Mouse (Mus musculus) left cerebral cortex, adult 6 months (tissue): ENCODE results near the gene Sptssa. TPM values are rescaled to one million over a fixed set of nuclear protein-coding genes. Genes with fewer than 3 reads are reported as not detected.

Experiments
- long read RNA-seq, 2 experiments: library from polyadenylated mRNA; unstranded; transcript quantifications; one replicate each; pipeline ENCODE4 v2.0.0; 2019 to 2020
- polyA plus RNA-seq: library from polyadenylated mRNA; unstranded; fragments of <200 nt; fragmentation: Nextera tagmentation; gene quantifications from 2 replicates; pipeline ENCODE4 v1.2.3, GENCODE M21; 2021

Gene Sptssa
- polyA plus RNA-seq: 71.7 and 86.8 TPM in 2 replicates
- long read RNA-seq, experiment 1, transcript Sptssa-201 (2 exons, 1,346 nt): major isoform, 347 of 349 reads
- long read RNA-seq, experiment 1, partial matches to known transcripts: 0 of 349 reads
- long read RNA-seq, experiment 1, other reads (novel, unspliced or antisense): 2 of 349 reads
- long read RNA-seq, experiment 2, transcript Sptssa-201 (2 exons, 1,346 nt): major isoform, 99 of 105 reads
- long read RNA-seq, experiment 2, partial matches to known transcripts: 0 of 105 reads
- long read RNA-seq, experiment 2, other reads (novel, unspliced or antisense): 6 of 105 reads

DNA sequence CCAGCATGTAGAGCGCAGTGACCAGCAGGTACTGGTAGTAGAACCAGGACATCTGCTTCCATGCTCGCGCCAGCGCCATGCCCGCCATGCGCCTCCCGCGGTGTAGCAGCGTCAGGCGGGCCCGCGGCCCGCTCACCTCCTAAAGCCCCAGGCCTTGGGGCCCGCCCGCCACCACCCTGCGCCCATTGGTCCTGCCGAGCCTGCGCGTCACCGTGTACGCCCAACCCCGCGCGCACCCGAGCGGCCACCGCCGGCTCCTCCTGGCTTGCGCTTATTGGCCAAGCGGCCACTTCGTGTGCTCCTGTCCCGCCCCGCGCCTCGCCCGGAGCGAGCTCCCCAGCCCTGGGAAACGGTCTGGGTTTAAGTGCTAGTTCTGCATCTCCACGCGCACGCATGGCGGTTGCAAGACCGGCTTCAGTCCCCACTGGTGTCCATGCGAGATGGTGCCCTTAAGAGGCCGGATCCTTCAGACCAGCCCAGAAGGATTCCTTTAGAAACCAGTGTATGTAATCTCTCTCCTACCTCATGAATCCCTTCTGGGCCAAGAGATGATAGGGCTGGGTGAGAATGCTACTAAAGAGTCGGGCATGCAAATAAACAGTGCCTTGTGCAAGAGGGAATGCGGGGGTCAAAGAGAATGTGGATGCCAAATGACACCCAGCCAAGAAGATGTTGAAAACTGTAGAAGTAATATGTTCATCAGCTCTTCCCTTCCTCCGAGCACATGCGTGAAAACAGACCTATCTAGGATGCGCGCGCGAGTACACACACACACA is at the start of gene Sptssa:
Gene Sptssa, minus strand, starts transcription at position 178 of the 776 bp plus-strand sequence.

GRCm38 (mm10) chr12:54695511-54696241 is 39.3 kb upstream of the Sptssa start, which contains the start of gene Eapp:
Gene Eapp (minus strand): TSS chr12:54695897.

Other genes starting within 250 kb of the Sptssa start
- gene Eapp, start 39.3 kb upstream of the Sptssa start, polyA plus RNA-seq: 60.9 and 69.3 TPM in 2 replicates
- gene Snx6, start 139.1 kb upstream of the Sptssa start, polyA plus RNA-seq: 75.9 and 88.9 TPM in 2 replicates
- gene Cfl2, start 206.3 kb upstream of the Sptssa start, polyA plus RNA-seq: 94.3 and 126 TPM in 2 replicates